Mouse (Mus musculus) ES-E14 (cell line): Measurements from ENCODE around the gene Cxcr4.

Source experiments
- CHD2 ChIP-seq: IDR thresholded peaks from 2 replicates; pipeline ENCODE4 v1.6.1; 2014; ENCODE audit warnings: mild to moderate bottlenecking, low read depth, low read length, inconsistent platforms
- HCFC1 ChIP-seq: IDR thresholded peaks from 2 replicates; pipeline ENCODE4 v1.6.1; 2012; ENCODE audit warnings: low read length, inconsistent platforms, borderline replicate concordance; ENCODE audit not compliant: insufficient read depth
- MAFK ChIP-seq: IDR thresholded peaks from 2 replicates; pipeline ENCODE4 v1.6.1; 2014; ENCODE audit warnings: mild to moderate bottlenecking, low read depth, low read length, inconsistent platforms; ENCODE audit not compliant: insufficient read depth
- ZC3H11A ChIP-seq: IDR thresholded peaks from 2 replicates; pipeline ENCODE4 v1.6.1; 2012; ENCODE audit warnings: low read depth, mild to moderate bottlenecking, inconsistent platforms, low read length, borderline replicate concordance
- ZNF384 ChIP-seq: IDR thresholded peaks from 2 replicates; pipeline ENCODE4 v1.6.1; 2012; ENCODE audit warnings: low read depth, low read length, inconsistent platforms

DNA sequence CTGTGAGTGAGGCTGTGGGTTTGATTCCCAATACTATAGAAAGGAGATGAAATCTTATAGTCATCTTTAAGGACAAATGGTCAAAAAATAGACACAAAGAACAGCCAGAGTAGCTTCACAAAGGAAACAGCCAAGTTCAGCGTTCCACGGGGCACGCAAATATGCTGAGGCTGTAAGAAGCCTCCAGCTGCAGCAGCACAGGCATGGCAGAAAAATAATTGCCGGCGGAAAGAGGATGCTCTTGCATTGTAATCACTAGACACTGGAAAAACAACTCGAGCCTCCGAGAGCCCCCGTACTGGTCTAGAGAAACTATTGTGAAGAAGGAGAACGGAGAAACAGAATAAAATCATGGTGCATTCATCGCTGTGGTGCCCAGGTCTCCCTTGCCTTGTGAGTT is 52.5 kb downstream of the Cxcr4 start:
- no peak for TF ChIP-seq CHD2
- TF ChIP-seq HCFC1, result no peak
- TF ChIP-seq ZNF384, result no peak
- TF ChIP-seq ZC3H11A, result no peak
- no peak for TF ChIP-seq MAFK
